Mouse (Mus musculus): ENCODE measurements around the gene Cyb5rl. TPM values are rescaled to one million over a fixed set of nuclear protein-coding genes. Genes with fewer than 3 reads are reported as not detected.

Gene Cyb5rl
- polyA plus RNA-seq, 1 experiment: 9.4 TPM

DNA sequence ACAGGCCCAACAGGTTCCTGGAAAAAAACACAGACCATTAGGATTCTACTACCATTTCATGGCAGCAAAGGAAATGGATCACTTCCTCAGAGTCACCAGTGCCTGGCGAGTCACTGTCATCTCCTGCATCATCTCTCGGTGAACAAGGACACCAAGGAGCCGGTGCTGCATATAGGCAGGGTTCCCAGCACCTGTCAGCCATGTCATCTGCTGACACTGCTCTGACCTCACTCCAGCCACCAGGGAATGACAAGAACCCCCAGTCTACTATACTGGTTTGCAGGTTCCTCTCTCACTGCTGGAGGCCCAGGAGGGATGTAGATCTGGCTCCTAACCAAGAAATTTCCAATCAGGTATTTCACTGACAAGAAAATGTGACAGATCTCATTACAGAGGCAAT, 10.7 kb upstream of the Cyb5rl start:
- Histone ChIP-seq H3K27ac (ENCODE audit: control insufficient read depth, insufficient read depth, low read length) (no peak overlapping the region), H3K27me3 (ENCODE audit: control insufficient read depth, insufficient read depth, low read length) (no peaks in the 10 kb centered on the region), H3K36me3 (ENCODE audit: control insufficient read depth, insufficient read depth, low read length) (peaks cover 13% of the 10 kb centered on the region)

DNA sequence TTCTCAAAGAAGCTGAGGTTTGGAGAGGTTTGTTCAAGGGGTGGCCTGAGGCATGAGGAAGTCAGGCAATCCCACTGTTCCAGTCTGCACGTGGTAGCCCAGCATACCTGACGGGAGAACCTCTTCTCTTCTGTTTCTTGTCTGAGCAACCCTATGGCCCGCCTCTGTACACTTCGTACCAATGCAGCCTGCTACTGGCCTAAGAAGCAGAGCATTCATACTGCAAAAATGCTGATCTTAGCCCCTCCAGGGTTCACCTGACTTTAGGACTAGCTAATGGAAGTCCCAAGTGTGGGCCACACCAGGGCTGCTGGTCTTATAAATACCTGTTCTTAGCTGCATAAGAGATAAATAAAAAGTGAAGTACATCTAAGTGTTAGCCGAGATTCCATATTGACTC, 8.4 kb upstream of the Cyb5rl start:
- Histone ChIP-seq H3K36me3 (ENCODE audit: control insufficient read depth, insufficient read depth, low read length) (peaks cover 24% of the 10 kb centered on the region), H3K4me1 (replicated peaks; ENCODE audit: control insufficient read depth, insufficient read depth, low read length) (no peaks in the 10 kb centered on the region), H3K27ac (ENCODE audit: control insufficient read depth, insufficient read depth, low read length) (no peak overlapping the region), H3K4me3 (ENCODE audit: control insufficient read depth, insufficient read depth, low read length) (no peak overlapping the region), H3K27me3 (ENCODE audit: control insufficient read depth, insufficient read depth, low read length) (no peaks in the 10 kb centered on the region)
- TF ChIP-seq CTCF (IDR thresholded peaks at IDR 0.05; ENCODE audit: borderline replicate concordance, control insufficient read depth, extremely low read depth, insufficient read depth, low read length, poor library complexity): no peak
- TF ChIP-seq POLR2A (IDR thresholded peaks at IDR 0.05; ENCODE audit: control insufficient read depth, extremely low read depth, insufficient read depth, low read length, poor library complexity): no peak
- WGBS: 86% methylated on average over 5 of the region's 5 CpGs
- DNase-seq: no peak

More for the DNA sequence above, 10.7 kb upstream of the Cyb5rl start:
- H3K4me1 ChIP-seq (replicated peaks; ENCODE audit: control insufficient read depth, insufficient read depth, low read length): no peaks in the 10 kb centered on the region
- 83% methylated on average over 3 of the region's 3 CpGs for WGBS
- DNase-seq: no peak
- H3K4me3 ChIP-seq (ENCODE audit: control insufficient read depth, insufficient read depth, low read length): no peak overlapping the region
- TF ChIP-seq CTCF (IDR thresholded peaks at IDR 0.05; ENCODE audit: borderline replicate concordance, control insufficient read depth, extremely low read depth, insufficient read depth, low read length, poor library complexity) (no peak), POLR2A (IDR thresholded peaks at IDR 0.05; ENCODE audit: control insufficient read depth, extremely low read depth, insufficient read depth, low read length, poor library complexity) (no peak)

DNA sequence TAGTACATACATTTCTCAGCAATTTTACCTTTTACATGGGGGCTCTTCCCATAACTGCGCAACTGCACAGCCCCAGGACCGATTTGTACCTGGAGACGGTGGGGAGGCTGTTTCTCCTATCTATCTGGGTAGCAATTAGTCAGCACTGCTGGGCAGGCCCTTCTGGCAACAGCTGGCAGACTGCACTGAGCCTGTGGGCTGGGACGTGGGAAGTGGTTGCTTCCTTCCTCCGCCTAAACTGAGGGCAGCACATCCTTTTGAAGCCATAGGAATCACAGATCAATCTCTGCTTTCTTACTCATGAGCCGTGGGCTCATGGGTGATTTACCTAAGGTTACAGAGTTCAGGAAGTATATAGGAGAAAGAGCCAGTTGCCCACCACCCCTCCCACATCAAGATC, 8.0 kb upstream of the Cyb5rl start:
- Histone ChIP-seq H3K4me1 (replicated peaks; ENCODE audit: control insufficient read depth, insufficient read depth, low read length) (no peaks in the 10 kb centered on the region), H3K27me3 (ENCODE audit: control insufficient read depth, insufficient read depth, low read length) (no peaks in the 10 kb centered on the region), H3K4me3 (ENCODE audit: control insufficient read depth, insufficient read depth, low read length) (no peak overlapping the region), H3K36me3 (ENCODE audit: control insufficient read depth, insufficient read depth, low read length) (peaks cover 24% of the 10 kb centered on the region), H3K27ac (ENCODE audit: control insufficient read depth, insufficient read depth, low read length) (no peak overlapping the region)
- DNase-seq: no peak
- TF ChIP-seq CTCF (IDR thresholded peaks at IDR 0.05; ENCODE audit: borderline replicate concordance, control insufficient read depth, extremely low read depth, insufficient read depth, low read length, poor library complexity) (no peak), POLR2A (IDR thresholded peaks at IDR 0.05; ENCODE audit: control insufficient read depth, extremely low read depth, insufficient read depth, low read length, poor library complexity) (no peak)
- 27% methylated on average over 6 of the region's 6 CpGs for WGBS

DNA sequence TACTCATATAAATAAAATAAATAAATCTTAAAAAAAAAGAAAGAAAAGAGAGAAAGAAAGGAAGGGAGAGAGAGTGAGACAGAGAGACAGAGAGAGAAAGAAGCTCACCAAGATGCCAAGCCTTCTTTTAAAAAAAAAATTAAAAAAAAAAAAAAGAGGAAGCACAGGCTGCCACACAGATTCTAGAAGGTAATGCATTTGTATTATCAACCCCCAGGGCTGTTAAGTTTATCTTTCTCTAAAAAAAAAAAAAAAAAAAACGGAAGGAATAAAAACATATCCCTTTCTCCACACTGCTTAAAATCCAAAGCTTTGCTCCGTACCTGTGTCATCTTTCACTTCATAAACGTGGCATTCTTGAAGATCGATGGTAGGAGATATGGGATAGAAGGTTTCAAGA, 5.2 kb upstream of the Cyb5rl start:
- H3K4me1 ChIP-seq (replicated peaks; ENCODE audit: control insufficient read depth, insufficient read depth, low read length): peaks cover 5% of the 10 kb centered on the region; the same call in 1 of the 2 replicates
- no peaks in the 10 kb centered on the region for H3K27me3 ChIP-seq (ENCODE audit: control insufficient read depth, insufficient read depth, low read length)
- H3K36me3 ChIP-seq (ENCODE audit: control insufficient read depth, insufficient read depth, low read length): peaks cover 24% of the 10 kb centered on the region
- no peak overlapping the region for H3K27ac ChIP-seq (ENCODE audit: control insufficient read depth, insufficient read depth, low read length)
- 89% methylated on average over 4 of the region's 4 CpGs for WGBS
- no peak overlapping the region for H3K4me3 ChIP-seq (ENCODE audit: control insufficient read depth, insufficient read depth, low read length)
- no peak for DNase-seq
- TF ChIP-seq POLR2A (IDR thresholded peaks at IDR 0.05; ENCODE audit: control insufficient read depth, extremely low read depth, insufficient read depth, low read length, poor library complexity): no peak
- no peak for TF ChIP-seq CTCF (IDR thresholded peaks at IDR 0.05; ENCODE audit: borderline replicate concordance, control insufficient read depth, extremely low read depth, insufficient read depth, low read length, poor library complexity)

DNA sequence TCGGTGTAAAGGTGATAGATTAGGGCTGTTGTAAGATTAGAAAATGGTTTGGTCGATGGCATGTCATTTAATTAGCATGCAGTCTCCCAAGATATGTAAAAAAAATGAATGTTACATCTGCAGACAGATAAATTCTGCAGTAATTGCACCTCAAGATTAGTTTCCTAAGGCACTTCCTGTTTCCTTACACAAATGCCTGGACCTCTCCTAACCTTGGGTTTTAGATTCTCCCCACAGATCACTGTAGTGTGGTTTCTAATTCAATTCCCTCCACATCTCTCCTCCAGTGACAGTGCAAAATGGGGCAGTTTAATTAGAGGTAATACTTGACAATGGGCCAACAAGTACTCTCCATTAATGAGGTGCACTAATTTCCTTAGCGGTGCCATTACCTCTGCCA, 3.6 kb upstream of the Cyb5rl start:
- DNase-seq: no peak
- no peak overlapping the region for H3K27ac ChIP-seq (ENCODE audit: control insufficient read depth, insufficient read depth, low read length)
- peaks cover 12% of the 10 kb centered on the region for H3K4me1 ChIP-seq (replicated peaks; ENCODE audit: control insufficient read depth, insufficient read depth, low read length)
- peaks cover 24% of the 10 kb centered on the region for H3K36me3 ChIP-seq (ENCODE audit: control insufficient read depth, insufficient read depth, low read length)
- H3K4me3 ChIP-seq (ENCODE audit: control insufficient read depth, insufficient read depth, low read length): no peak overlapping the region
- H3K27me3 ChIP-seq (ENCODE audit: control insufficient read depth, insufficient read depth, low read length): no peaks in the 10 kb centered on the region
- 94% methylated on average over 3 of the region's 3 CpGs for WGBS
- TF ChIP-seq CTCF (IDR thresholded peaks at IDR 0.05; ENCODE audit: borderline replicate concordance, control insufficient read depth, extremely low read depth, insufficient read depth, low read length, poor library complexity) (no peak), POLR2A (IDR thresholded peaks at IDR 0.05; ENCODE audit: control insufficient read depth, extremely low read depth, insufficient read depth, low read length, poor library complexity) (no peak)

DNA sequence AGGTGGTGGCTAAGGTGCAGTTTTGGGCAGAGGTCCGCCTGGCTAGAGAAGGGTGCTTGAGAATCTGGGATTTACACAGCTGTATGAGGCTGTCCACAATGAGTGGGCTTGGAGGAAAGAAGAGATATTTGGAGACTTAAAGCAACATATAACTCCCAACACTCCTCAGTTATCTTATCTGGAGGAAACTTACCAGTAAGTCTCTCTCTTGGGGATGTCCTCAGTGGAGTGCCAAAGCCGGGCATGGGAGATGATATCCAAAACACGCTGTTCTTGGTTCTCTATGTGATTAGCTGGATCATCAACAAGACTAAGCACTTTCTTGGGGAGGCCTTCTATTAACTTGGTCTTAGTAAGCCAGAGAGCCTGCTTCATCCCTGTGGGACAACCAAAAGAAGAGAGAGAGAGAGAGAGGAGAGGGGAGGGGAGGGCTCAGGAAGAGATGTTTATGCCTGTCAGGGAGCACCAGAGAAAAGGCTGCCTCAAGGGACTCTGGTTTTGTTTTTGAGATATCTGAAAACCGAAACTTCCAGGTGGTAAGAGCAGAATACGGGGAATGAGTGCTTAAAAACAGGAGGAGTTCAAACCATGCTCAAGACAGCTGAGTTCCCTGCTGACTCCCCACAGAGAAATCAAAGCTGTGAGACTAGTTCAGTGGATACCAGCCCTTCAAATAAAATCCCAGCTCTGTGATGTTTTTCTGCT, 2.2 kb upstream of the Cyb5rl start:
- DNase-seq: no peak
- Histone ChIP-seq H3K27ac (ENCODE audit: control insufficient read depth, insufficient read depth, low read length) (no peak overlapping the region), H3K36me3 (ENCODE audit: control insufficient read depth, insufficient read depth, low read length) (peaks cover 23% of the 10 kb centered on the region), H3K4me1 (replicated peaks; ENCODE audit: control insufficient read depth, insufficient read depth, low read length) (peaks cover 12% of the 10 kb centered on the region), H3K27me3 (ENCODE audit: control insufficient read depth, insufficient read depth, low read length) (no peaks in the 10 kb centered on the region), H3K4me3 (ENCODE audit: control insufficient read depth, insufficient read depth, low read length) (no peak overlapping the region)
- 97% methylated on average over 5 of the region's 5 CpGs for WGBS
- TF ChIP-seq POLR2A (IDR thresholded peaks at IDR 0.05; ENCODE audit: control insufficient read depth, extremely low read depth, insufficient read depth, low read length, poor library complexity): no peak
- no peak for TF ChIP-seq CTCF (IDR thresholded peaks at IDR 0.05; ENCODE audit: borderline replicate concordance, control insufficient read depth, extremely low read depth, insufficient read depth, low read length, poor library complexity)

Measured in thymus, adult 2 months (tissue).